Mouse (Mus musculus): ENCODE measurements at regions not wholly inside any gene's neighbourhood (a gene's known extent, or its start where the extent isn't known, plus 50 kb on each side); places are given as distances from the start of the nearest gene placed in this dataset.

DNA sequence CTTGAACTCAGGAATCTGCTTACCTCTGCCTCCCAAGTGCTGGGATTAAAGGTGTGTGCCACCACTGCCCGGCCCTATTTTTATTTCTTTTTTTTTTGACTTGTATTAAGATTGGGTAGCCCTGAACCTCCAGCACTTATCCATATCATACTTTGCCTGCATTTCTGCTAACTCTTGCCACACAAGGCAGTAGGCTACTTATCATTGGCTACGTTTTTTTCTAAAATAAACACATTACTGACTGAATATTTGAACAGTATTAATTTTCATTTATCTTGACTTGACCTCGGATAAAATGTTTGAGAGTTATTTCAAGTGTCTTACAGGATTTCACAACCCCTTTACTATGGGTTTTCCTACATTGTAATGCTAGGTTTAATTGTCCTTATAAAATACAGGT, 488.0 kb downstream of the Trim52 start:
- no peak for TF ChIP-seq POLR2A (IDR thresholded peaks at IDR 0.05; ENCODE audit: control insufficient read depth in 1 of 2, insufficient read depth in 1 of 2, low read depth in 1 of 2, low read length in 2 of 2, poor library complexity in 1 of 2)
- TF ChIP-seq USF2 (IDR thresholded peaks at IDR 0.05; ENCODE audit: borderline replicate concordance in 1 of 2, insufficient read depth in 1 of 2, low read depth in 1 of 2, low read length in 2 of 2): no peak
- TF ChIP-seq CHD2 (IDR thresholded peaks at IDR 0.05; ENCODE audit: low read length): no peak
- no peak for TF ChIP-seq USF1 (IDR thresholded peaks at IDR 0.05; ENCODE audit: low read depth, low read length)
- no peak for TF ChIP-seq RAD21 (IDR thresholded peaks at IDR 0.05; ENCODE audit: low read depth, low read length)
- TF ChIP-seq CTCF (IDR thresholded peaks at IDR 0.05 in 2 of 3, conservative IDR thresholded peaks at IDR 0.05 in 1 of 3; ENCODE audit: control insufficient read depth in 1 of 3, insufficient read depth in 1 of 3, low read depth in 2 of 3, low read length in 3 of 3, poor library complexity in 1 of 3, severe bottlenecking in 1 of 3): no peak
- no peak for TF ChIP-seq MAZ (IDR thresholded peaks at IDR 0.05; ENCODE audit: low read depth, low read length)
- TF ChIP-seq MXI1 (IDR thresholded peaks at IDR 0.05; ENCODE audit: low read depth, low read length): no peak
- no peak for TF ChIP-seq EP300 (IDR thresholded peaks at IDR 0.05; ENCODE audit: low read depth in 1 of 2, low read length in 2 of 2)
- no peak for TF ChIP-seq TCF12 (IDR thresholded peaks at IDR 0.05; ENCODE audit: low read depth, low read length)
- no peak for TF ChIP-seq MEF2A (IDR thresholded peaks at IDR 0.05; ENCODE audit: extremely low read depth, insufficient replicate concordance, low read depth, low read length, poor library complexity, severe bottlenecking)

All from MEL (cell line).